Mouse (Mus musculus): ENCODE measurements at regions not wholly inside any gene's neighbourhood (a gene's known extent, or its start where the extent isn't known, plus 50 kb on each side); places are given as distances from the start of the nearest gene placed in this dataset.
A peak's percentile ranks its signal among the peaks of the same experiment; 100 is the strongest.
"Not testable (repeated sequence)": the region's sequence is repeated elsewhere in the genome, so short reads cannot be mapped to it uniquely, and the experiment has no call there.

DNA sequence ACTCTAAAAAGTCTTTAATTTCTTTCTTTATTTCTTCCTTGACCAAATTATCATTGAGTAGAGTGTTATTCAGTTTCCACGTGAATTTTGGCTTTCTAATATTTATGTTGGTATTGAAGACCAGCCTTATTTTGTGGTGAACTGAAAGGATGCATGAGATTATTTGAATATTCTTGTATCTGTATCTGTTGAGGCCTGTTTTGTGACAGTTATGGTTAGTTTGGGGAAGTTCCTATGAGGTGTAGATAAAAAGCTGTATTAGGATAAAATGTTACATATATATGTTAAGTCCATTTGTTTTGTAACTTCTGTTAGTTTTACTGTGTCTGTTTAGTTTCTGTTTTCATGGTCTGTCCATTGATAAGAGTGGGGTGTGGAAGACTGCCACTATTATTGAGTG is 1014.7 kb downstream of the Rpia start:
- H3K27me3 ChIP-seq (ENCODE audit: control insufficient read depth, insufficient read depth, low read length); DNase-seq (ENCODE audit: low read depth in 3 of 3, low spot score in 3 of 3); H3K4me2 ChIP-seq (ENCODE audit: low read depth); H3K27ac ChIP-seq; H3K9me3 ChIP-seq (ENCODE audit: control insufficient read depth, low read length); H3K4me1 ChIP-seq (replicated peaks; ENCODE audit: control insufficient read depth in 2 of 2, insufficient read depth in 2 of 2, low read length in 1 of 2); H3K9ac ChIP-seq (replicated peaks); H3K4me3 ChIP-seq (ENCODE audit: insufficient read depth in 1 of 2, low read depth in 2 of 2, low read length in 2 of 2); ATAC-seq (ENCODE audit: insufficient read depth); H3K36me3 ChIP-seq (replicated peaks; ENCODE audit: control insufficient read depth, insufficient read depth, low read depth): not testable (repeated sequence)
- 34% methylated on average over 1 of the region's 1 CpGs for WGBS (ENCODE audit: insufficient replicate concordance)

DNA sequence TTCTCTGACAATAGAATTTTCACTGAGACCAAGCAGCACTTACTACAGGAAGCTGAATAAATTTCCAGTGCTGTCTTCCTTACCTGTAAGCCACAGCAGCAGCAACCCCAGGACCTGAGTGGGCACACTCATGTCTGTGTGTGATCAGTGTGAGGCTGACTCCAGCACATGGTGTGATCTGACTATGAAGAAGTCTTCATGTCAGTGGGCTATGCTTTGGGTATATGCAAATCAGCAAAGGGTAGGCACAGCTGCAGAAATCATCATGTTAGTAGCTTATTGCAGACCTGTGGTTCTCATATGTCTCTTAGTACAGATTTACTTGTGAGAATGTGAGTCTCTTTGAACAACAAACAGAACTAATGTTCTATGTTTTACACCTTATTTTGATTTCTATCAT is 1027.2 kb downstream of the Rpia start:
- DNase-seq (ENCODE audit: low read depth in 3 of 3, low spot score in 3 of 3) (no peak), ATAC-seq (ENCODE audit: insufficient read depth) (no peak)
- Histone ChIP-seq H3K27me3 (ENCODE audit: control insufficient read depth, insufficient read depth, low read length) (no peaks in the 10 kb centered on the region), H3K27ac (no peak overlapping the region), H3K4me2 (ENCODE audit: low read depth) (no peak overlapping the region), H3K9ac (replicated peaks) (no peak overlapping the region), H3K4me3 (ENCODE audit: insufficient read depth in 1 of 2, low read depth in 2 of 2, low read length in 2 of 2) (no peak overlapping the region), H3K4me1 (replicated peaks; ENCODE audit: control insufficient read depth in 2 of 2, insufficient read depth in 2 of 2, low read length in 1 of 2) (no peaks in the 10 kb centered on the region), H3K9me3 (ENCODE audit: control insufficient read depth, low read length) (no peaks in the 10 kb centered on the region), H3K36me3 (replicated peaks; ENCODE audit: control insufficient read depth, insufficient read depth, low read depth) (no peaks in the 10 kb centered on the region)
- TF ChIP-seq CTCF (IDR thresholded peaks at IDR 0.05; ENCODE audit: low read depth) = no peak
- no peak for TF ChIP-seq EP300 (IDR thresholded peaks at IDR 0.05; ENCODE audit: low read depth)

DNA sequence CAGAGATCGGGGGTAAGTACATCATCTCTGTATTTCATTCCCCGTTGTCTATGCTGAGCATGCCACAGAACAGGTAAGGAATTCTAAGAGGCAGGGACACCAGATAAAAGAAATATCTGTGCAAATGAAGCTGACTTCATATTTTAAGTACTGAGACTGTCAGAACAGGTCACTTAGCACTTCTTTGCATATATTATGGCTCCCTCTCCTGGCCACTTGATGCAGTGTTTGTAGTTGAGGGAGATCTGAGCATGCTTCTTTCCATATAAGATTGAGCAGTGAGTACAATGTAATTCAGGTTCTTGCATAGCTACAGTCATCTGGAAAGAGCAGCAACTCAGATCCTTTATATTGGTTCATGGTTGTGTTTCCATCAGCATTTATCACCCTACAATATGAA is 1033.4 kb downstream of the Rpia start:
- no peak for TF ChIP-seq EP300 (IDR thresholded peaks at IDR 0.05; ENCODE audit: low read depth)
- peak; percentile 16; the same call in 1 of the 2 replicates for TF ChIP-seq CTCF (IDR thresholded peaks at IDR 0.05; ENCODE audit: low read depth)
- Histone ChIP-seq H3K27ac (no peak overlapping the region), H3K9me3 (ENCODE audit: control insufficient read depth, low read length) (no peaks in the 10 kb centered on the region), H3K4me2 (ENCODE audit: low read depth) (no peak overlapping the region), H3K36me3 (replicated peaks; ENCODE audit: control insufficient read depth, insufficient read depth, low read depth) (no peaks in the 10 kb centered on the region), H3K9ac (replicated peaks) (no peak overlapping the region), H3K4me3 (ENCODE audit: insufficient read depth in 1 of 2, low read depth in 2 of 2, low read length in 2 of 2) (no peak overlapping the region), H3K27me3 (ENCODE audit: control insufficient read depth, insufficient read depth, low read length) (no peaks in the 10 kb centered on the region), H3K4me1 (replicated peaks; ENCODE audit: control insufficient read depth in 2 of 2, insufficient read depth in 2 of 2, low read length in 1 of 2) (no peaks in the 10 kb centered on the region)
- DNase-seq (ENCODE audit: low read depth in 3 of 3, low spot score in 3 of 3) (no peak), ATAC-seq (ENCODE audit: insufficient read depth) (no peak)
- WGBS (ENCODE audit: insufficient replicate concordance) = 60% methylated on average over 2 of the region's 2 CpGs

DNA sequence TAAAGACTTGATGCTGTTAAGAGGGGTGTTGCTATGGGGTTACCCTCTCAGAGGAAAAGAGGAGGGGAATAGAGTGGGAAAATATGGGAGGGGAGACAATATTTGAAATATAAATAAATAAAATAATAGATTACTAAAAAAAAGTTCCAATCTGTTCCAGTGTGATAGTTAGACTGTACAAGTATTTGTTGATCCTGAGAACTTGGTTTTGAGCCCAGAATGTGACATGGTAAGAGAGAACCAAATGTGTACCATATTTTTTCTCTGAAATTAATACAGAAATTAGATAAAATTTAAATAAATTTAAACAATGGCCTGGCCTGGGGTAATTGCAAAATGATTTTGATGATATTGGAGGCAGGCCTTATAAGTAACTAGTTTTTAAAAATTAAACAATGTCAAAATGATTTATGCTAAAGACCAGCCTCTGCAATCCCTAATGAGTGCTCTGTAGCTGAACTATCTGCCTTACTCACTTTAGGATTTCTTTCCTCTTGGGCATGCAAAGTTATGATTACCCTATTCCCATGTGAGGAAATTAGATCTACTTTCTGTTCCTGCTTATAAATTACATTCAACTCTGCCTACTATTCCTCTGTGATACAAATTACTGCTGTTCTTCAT is 1052.9 kb downstream of the Rpia start:
- TF ChIP-seq CTCF (IDR thresholded peaks at IDR 0.05; ENCODE audit: low read depth) (no peak), EP300 (IDR thresholded peaks at IDR 0.05; ENCODE audit: low read depth) (no peak)
- ATAC-seq (ENCODE audit: insufficient read depth) (no peak), DNase-seq (ENCODE audit: low read depth in 3 of 3, low spot score in 3 of 3) (no peak)

DNA sequence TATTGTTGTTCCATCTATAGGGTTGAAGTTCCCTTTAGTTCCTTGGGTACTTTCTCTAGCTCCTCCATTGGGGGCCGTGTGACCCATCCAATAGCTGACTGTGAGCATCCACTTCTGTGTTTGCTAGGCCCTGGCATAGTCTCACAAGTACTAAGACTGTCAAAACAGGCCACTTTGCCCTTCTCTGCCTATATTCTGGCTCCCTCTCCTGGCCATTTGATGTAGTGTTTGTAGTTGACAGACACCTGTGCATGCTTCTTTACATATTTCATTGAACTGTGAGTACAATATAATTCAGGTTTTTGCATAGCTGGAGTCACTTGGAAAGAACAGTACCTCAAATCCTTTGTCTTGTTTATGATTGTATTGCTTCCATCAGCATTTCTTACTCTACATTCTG is 1059.2 kb downstream of the Rpia start:
- H3K9me3 ChIP-seq (ENCODE audit: control insufficient read depth, low read length); DNase-seq (ENCODE audit: low read depth in 3 of 3, low spot score in 3 of 3); H3K36me3 ChIP-seq (replicated peaks; ENCODE audit: control insufficient read depth, insufficient read depth, low read depth); H3K27me3 ChIP-seq (ENCODE audit: control insufficient read depth, insufficient read depth, low read length); H3K4me2 ChIP-seq (ENCODE audit: low read depth); H3K4me1 ChIP-seq (replicated peaks; ENCODE audit: control insufficient read depth in 2 of 2, insufficient read depth in 2 of 2, low read length in 1 of 2); ATAC-seq (ENCODE audit: insufficient read depth); H3K9ac ChIP-seq (replicated peaks); H3K4me3 ChIP-seq (ENCODE audit: insufficient read depth in 1 of 2, low read depth in 2 of 2, low read length in 2 of 2); H3K27ac ChIP-seq: not testable (repeated sequence)
- peak; percentile 25; the same call in 1 of the 2 replicates for TF ChIP-seq CTCF (IDR thresholded peaks at IDR 0.05; ENCODE audit: low read depth)
- WGBS (ENCODE audit: insufficient replicate concordance) = 14% methylated on average over 1 of the region's 1 CpGs

More for the DNA sequence above, 1052.9 kb downstream of the Rpia start:
- no peak overlapping the region for H3K27ac ChIP-seq
- H3K27me3 ChIP-seq (ENCODE audit: control insufficient read depth, insufficient read depth, low read length) = no peaks in the 10 kb centered on the region
- H3K9me3 ChIP-seq (ENCODE audit: control insufficient read depth, low read length) = no peaks in the 10 kb centered on the region
- no peaks in the 10 kb centered on the region for H3K4me1 ChIP-seq (replicated peaks; ENCODE audit: control insufficient read depth in 2 of 2, insufficient read depth in 2 of 2, low read length in 1 of 2)
- H3K9ac ChIP-seq (replicated peaks) = no peak overlapping the region
- no peaks in the 10 kb centered on the region for H3K36me3 ChIP-seq (replicated peaks; ENCODE audit: control insufficient read depth, insufficient read depth, low read depth)
- no peak overlapping the region for H3K4me2 ChIP-seq (ENCODE audit: low read depth)
- no peak overlapping the region for H3K4me3 ChIP-seq (ENCODE audit: insufficient read depth in 1 of 2, low read depth in 2 of 2, low read length in 2 of 2)

DNA sequence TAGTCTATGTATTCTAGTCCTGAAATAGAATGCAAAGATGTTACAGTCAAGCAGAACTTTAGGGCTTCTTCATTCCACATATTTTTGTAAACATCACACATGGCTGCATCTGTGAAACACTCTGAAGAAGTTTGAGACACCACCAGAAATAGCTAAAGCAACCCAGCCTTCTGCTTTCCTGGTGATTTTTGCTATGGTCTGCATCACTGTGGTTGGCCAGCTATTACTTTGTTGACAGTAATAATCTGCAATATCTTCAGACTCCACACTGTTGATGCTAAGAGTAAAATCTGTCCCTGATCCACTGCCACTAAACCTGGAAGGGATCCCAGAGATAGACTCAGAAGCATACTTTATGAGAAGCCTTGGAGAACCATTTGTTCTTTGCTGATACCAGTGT is 1065.7 kb downstream of the Rpia start:
- ATAC-seq (ENCODE audit: insufficient read depth) (no peak), DNase-seq (ENCODE audit: low read depth in 3 of 3, low spot score in 3 of 3) (no peak)
- no peaks in the 10 kb centered on the region for H3K4me1 ChIP-seq (replicated peaks; ENCODE audit: control insufficient read depth in 2 of 2, insufficient read depth in 2 of 2, low read length in 1 of 2)
- TF ChIP-seq CTCF (IDR thresholded peaks at IDR 0.05; ENCODE audit: low read depth) = no peak
- TF ChIP-seq EP300 (IDR thresholded peaks at IDR 0.05; ENCODE audit: low read depth) = no peak
- no peak overlapping the region for H3K27ac ChIP-seq
- H3K4me3 ChIP-seq (ENCODE audit: insufficient read depth in 1 of 2, low read depth in 2 of 2, low read length in 2 of 2) = no peak overlapping the region
- no peak overlapping the region for H3K4me2 ChIP-seq (ENCODE audit: low read depth)
- H3K27me3 ChIP-seq (ENCODE audit: control insufficient read depth, insufficient read depth, low read length) = no peaks in the 10 kb centered on the region
- H3K9ac ChIP-seq (replicated peaks) = no peak overlapping the region
- no peaks in the 10 kb centered on the region for H3K36me3 ChIP-seq (replicated peaks; ENCODE audit: control insufficient read depth, insufficient read depth, low read depth)
- no peaks in the 10 kb centered on the region for H3K9me3 ChIP-seq (ENCODE audit: control insufficient read depth, low read length)

DNA sequence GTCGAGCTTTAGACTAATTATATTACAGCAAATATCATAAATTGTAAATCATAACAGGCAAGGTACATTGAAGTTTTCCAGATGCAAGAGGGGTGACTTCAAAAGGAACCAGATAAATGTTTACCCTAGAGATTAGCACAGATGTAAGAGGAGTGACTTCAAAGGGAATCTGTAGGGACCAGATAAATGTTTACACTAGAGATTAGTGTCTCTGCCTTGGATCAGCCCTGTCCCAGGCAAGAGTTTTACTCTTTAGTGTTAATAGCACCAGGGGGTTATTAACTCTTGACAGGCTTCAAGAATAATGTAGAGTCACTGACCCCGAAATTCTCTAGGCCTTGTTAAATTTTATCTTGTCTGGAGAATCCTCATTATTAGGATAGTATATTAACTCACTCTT is 1089.2 kb downstream of the Rpia start:
- 31% methylated on average over 2 of the region's 2 CpGs for WGBS (ENCODE audit: insufficient replicate concordance)
- ATAC-seq (ENCODE audit: insufficient read depth); H3K4me1 ChIP-seq (replicated peaks; ENCODE audit: control insufficient read depth in 2 of 2, insufficient read depth in 2 of 2, low read length in 1 of 2); DNase-seq (ENCODE audit: low read depth in 3 of 3, low spot score in 3 of 3); H3K9me3 ChIP-seq (ENCODE audit: control insufficient read depth, low read length); H3K9ac ChIP-seq (replicated peaks); H3K4me3 ChIP-seq (ENCODE audit: insufficient read depth in 1 of 2, low read depth in 2 of 2, low read length in 2 of 2); H3K27me3 ChIP-seq (ENCODE audit: control insufficient read depth, insufficient read depth, low read length); H3K27ac ChIP-seq; H3K4me2 ChIP-seq (ENCODE audit: low read depth); H3K36me3 ChIP-seq (replicated peaks; ENCODE audit: control insufficient read depth, insufficient read depth, low read depth): not testable (repeated sequence)

Data from liver, embryonic 14.5 days (tissue).